Mouse (Mus musculus) CD8-positive naive resting alpha-beta T cell, adult 2 months (primary cell): Measurements from ENCODE around the gene Akirin2.
"Not testable (repeated sequence)": the region's sequence is repeated elsewhere in the genome, so short reads cannot be mapped to it uniquely, and the experiment has no call there.

Source experiments
- DNase-seq, 2 experiments: peaks; one replicate each; pipeline ENCODE4 v3.0.0; 2022; ENCODE audit warnings: low read depth in 2 of 2, low spot score in 2 of 2

Gene Akirin2

GRCm38 (mm10) chr4:34550748-34551097 is at the start of gene Akirin2:
Akirin2 (plus strand) TSS chr4:34550937.
- no peak for DNase-seq

- DNase-seq = no peak
These were observed 40.4 kb upstream of the Akirin2 start for GRCm38 (mm10) chr4:34510305-34510704.

- no peak for DNase-seq
These were observed 27.9 kb upstream of the Akirin2 start for GRCm38 (mm10) chr4:34522846-34523245.

GRCm38 (mm10) chr4:34523586-34523985 is 27.2 kb upstream of the Akirin2 start:
- DNase-seq = no peak

- no peak for DNase-seq
These were observed 24.0 kb upstream of the Akirin2 start for GRCm38 (mm10) chr4:34526771-34527170.

- DNase-seq = no peak
These were observed 22.2 kb upstream of the Akirin2 start for GRCm38 (mm10) chr4:34528430-34529100.

- no peak for DNase-seq
These were observed 21.4 kb upstream of the Akirin2 start for GRCm38 (mm10) chr4:34529379-34529778.

- DNase-seq = no peak
These were observed 20.8 kb upstream of the Akirin2 start for GRCm38 (mm10) chr4:34529941-34530340.

- peak; percentile 91 to 94 for DNase-seq
These were observed 573 bp upstream of the Akirin2 start for GRCm38 (mm10) chr4:34549981-34550747.

GRCm38 (mm10) chr4:34551098-34551809 is 517 bp downstream of the Akirin2 start:
- peak; percentile 20 to 33 for DNase-seq

GRCm38 (mm10) chr4:34551966-34552365 is 1.2 kb downstream of the Akirin2 start:
- DNase-seq = no peak

- DNase-seq = no peak
These were observed 3.9 kb downstream of the Akirin2 start for GRCm38 (mm10) chr4:34554596-34554995.

- no peak for DNase-seq
These were observed 4.9 kb downstream of the Akirin2 start for GRCm38 (mm10) chr4:34555604-34556003.

GRCm38 (mm10) chr4:34556183-34556582 is 5.4 kb downstream of the Akirin2 start:
- DNase-seq = no peak

- peak; percentile 20 to 57 for DNase-seq
These were observed 10.2 kb downstream of the Akirin2 start for GRCm38 (mm10) chr4:34560971-34561370.

GRCm38 (mm10) chr4:34566226-34566625 is 15.5 kb downstream of the Akirin2 start:
- DNase-seq = no peak

- DNase-seq = no peak
These were observed 22.1 kb downstream of the Akirin2 start for GRCm38 (mm10) chr4:34572876-34573275.

GRCm38 (mm10) chr4:34577028-34577427 is 26.3 kb downstream of the Akirin2 start:
- DNase-seq = no peak

GRCm38 (mm10) chr4:34579215-34579614 is 28.5 kb downstream of the Akirin2 start:
- DNase-seq = no peak

- DNase-seq = not testable (repeated sequence)
These were observed 30.8 kb downstream of the Akirin2 start for GRCm38 (mm10) chr4:34581489-34581888.

GRCm38 (mm10) chr4:34581990-34582389 is 31.3 kb downstream of the Akirin2 start:
- DNase-seq = no peak

GRCm38 (mm10) chr4:34582476-34582875 is 31.7 kb downstream of the Akirin2 start:
- DNase-seq = no peak
